Mouse (Mus musculus): ENCODE data around the gene Naa80.

DNA sequence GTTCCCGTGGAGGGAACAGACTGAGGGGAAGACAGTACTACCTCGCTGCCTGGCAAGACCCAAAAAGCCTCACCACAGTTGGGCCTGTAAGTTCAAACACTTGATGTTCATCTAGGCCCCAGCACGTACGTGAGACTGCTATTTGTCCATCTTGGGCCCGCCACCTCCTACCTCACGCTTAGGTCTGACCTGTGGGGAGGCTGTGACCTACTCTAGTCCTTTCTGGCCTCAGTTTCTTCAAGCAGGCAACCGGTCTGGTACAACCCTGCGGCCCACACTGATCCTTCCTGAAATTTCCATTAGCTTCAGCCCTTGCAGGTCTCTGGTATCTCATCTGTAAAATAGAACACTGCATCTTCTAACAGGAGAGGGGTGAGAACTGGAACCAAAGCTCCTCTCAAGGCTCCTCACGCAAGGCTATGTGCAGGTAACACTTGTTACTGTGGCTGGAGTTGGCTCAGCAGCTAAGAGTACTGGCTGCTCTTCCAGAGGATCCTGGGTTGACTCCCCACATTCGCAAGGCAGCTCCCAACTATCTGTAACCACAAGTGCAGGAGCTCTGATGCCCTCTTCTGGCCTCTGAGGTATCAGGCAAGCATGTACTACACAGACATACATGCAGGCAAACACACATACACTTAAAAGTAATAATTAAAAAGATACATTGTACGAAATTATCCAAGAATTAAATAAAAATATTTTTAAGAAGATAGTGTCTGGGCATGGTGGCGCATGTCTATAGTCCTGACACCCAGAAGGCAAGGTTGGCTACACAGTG, 46.9 kb downstream of the Naa80 start:
- TF ChIP-seq ZNF384 (IDR thresholded peaks at IDR 0.05; ENCODE audit: low read depth, low read length) (no peak), MAFK (IDR thresholded peaks at IDR 0.05; ENCODE audit: insufficient read depth, low read depth, low read length) (no peak), CHD2 (IDR thresholded peaks at IDR 0.05; ENCODE audit: low read depth, low read length) (no peak), ZC3H11A (IDR thresholded peaks at IDR 0.05; ENCODE audit: borderline replicate concordance, low read depth, low read length) (no peak), HCFC1 (IDR thresholded peaks at IDR 0.05; ENCODE audit: borderline replicate concordance, insufficient read depth, low read length) (no peak)

All from ES-E14 (cell line).